Mouse (Mus musculus) brain, embryonic 14.5 days (tissue): ENCODE data around the gene Vma21. TPM values are rescaled to one million over a fixed set of nuclear protein-coding genes. Genes with fewer than 3 reads are reported as not detected.
A peak's percentile ranks its signal among the peaks of the same experiment; 100 is the strongest.

Experiments
- DNase-seq: peaks from one replicate; pipeline ENCODE4 v3.0.0-alpha.2; 2011; ENCODE audit warnings: low read depth
- CTCF ChIP-seq: fragments of 200-500 bp; IDR thresholded peaks from 2 replicates; pipeline ENCODE4 v1.5.1; 2012; ENCODE audit warnings: inconsistent platforms, mild to moderate bottlenecking, moderate library complexity, borderline replicate concordance; ENCODE audit not compliant: insufficient read depth, insufficient read length; ENCODE audit errors: extremely low read depth
- POLR2A ChIP-seq: fragments of 200-500 bp; IDR thresholded peaks from 2 replicates; pipeline ENCODE4 v1.6.1; 2012; ENCODE audit warnings: mild to moderate bottlenecking, inconsistent platforms, borderline replicate concordance; ENCODE audit not compliant: poor library complexity, insufficient read depth, insufficient read length, severe bottlenecking; ENCODE audit errors: extremely low read depth
- polyA plus RNA-seq: library from polyadenylated mRNA; depleted of rRNA; stranded (reverse); fragments of >200 nt; gene quantifications from 2 replicates; pipeline ENCODE4 v1.2.3, GENCODE M21; 2012; rRNA removed

The Vma21 gene
- polyA plus RNA-seq: 16.2 and 22.7 TPM in 2 replicates

DNA sequence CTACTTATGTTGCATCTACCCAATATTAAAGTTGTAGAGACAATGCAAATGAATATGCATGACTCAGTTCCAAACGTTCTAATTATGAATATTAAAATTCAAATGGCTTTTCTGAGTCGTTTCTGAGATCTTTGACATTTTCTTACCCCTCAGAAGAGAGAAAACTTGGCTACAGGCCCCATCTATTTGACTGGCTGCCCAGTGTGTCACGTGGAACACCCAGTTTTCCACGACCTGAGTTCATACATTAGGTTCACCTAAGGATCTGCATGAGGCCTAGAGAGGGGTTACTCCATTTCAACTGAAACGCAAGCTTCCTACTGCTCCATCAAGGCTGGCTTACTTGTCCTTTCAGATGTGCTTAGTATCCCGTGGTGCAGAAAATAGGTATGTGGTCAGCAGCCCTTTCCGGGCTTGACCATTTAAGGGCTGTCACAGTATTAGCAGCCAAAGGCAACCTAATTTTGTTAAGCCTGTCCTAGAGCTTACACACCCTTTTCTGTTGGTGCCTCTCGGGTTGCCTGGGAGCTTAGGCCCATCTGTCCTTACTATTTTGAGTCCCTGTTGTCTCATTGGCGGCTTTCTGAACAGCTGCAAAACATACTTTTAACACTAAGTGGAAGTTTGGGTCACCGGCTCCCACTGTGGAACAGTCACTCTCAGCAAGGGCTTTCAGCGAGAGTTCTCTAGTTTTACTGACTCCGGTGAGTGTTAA lies at the start of gene Vma21:
Gene Vma21, plus strand, starts transcription at position 294 of the 715 bp plus-strand sequence.
- DNase-seq: no peak
- no peak for TF ChIP-seq POLR2A
- TF ChIP-seq CTCF: no peak

DNA sequence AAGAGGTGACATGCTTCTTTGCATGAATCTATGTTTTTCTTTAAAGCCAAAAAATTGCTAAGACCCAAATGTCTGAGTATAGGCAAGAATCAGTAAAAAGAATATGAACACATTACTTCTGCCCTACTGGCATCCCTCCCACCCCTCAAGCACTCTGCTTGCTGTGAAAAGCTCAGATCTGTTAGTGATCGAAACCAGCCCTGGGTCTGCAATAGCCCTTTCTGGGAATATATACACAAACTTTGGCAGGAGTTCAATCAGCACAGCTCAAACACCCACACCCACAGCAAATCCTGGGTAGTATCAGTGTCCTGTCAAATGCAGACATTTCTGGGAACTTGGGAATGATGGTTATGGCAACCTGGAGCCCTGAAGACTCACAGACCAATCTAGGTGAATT lies 47.8 kb upstream of the Vma21 start:
- DNase-seq: no peak
- TF ChIP-seq CTCF (no peak), POLR2A (no peak)

DNA sequence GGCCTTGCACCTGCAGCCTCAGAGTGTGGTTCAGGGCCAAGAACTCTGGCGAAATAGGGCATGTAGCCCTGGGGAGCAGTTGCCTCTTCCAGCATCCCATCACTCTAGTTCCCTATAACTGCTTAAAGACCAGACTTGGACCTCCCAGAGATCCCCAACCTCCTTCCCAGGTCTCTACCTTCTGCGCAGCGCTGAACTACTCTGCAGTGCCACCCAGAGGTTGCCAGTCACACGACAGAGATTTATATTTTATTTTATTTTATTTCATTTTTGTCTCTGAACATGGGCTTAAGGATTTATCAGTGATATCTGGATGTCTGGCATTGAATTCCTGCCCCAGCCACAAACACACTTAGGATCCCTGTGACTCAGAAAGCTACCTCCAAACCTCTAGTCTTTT lies 24.6 kb upstream of the Vma21 start:
- TF ChIP-seq CTCF (peak; percentile 30; the same call in 1 of the 2 replicates), POLR2A (no peak)
- DNase-seq: peak; percentile 2

DNA sequence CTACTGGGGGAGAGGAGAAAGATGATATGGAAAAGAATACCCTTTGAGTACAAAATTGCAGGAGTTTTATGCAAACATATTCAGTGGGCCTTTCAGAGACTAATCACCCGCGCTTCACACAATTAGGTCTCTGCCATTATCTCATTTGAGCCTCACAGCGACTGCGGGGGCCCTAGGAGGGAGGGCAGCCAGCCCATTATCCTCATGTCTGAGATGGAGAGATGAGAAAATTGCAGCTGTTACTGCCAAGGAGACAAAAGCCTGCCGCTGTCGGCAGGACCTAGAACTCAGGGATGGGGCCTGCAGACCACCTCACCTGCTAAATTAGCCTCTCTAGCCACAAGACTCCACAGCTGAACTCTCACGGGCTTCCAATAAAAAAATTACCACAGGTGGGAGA lies 18.0 kb upstream of the Vma21 start:
- TF ChIP-seq CTCF (no peak), POLR2A (no peak)
- peak; percentile 78 for DNase-seq

DNA sequence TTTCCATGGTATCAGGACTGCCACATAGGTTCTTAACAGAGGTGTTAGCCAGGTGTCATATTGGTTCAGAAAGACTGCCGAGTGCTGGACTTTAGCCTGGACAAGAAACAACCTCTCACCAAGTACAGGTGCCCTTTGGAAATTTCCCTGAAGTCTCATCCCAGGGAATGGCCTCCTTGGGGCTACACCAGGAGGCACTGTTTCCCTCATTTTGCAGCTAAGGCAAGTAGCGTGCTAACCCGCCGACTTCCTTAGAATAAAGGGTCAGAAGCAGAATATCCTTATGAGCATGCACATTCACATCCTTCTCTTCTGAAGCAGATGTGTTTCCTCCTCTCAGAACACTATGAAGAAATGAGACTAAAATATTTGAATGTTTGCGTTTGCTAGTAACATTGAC lies 16.8 kb upstream of the Vma21 start:
- TF ChIP-seq CTCF: peak; percentile 26; the same call in 1 of the 2 replicates
- TF ChIP-seq POLR2A: no peak
- peak; percentile 7 for DNase-seq

DNA sequence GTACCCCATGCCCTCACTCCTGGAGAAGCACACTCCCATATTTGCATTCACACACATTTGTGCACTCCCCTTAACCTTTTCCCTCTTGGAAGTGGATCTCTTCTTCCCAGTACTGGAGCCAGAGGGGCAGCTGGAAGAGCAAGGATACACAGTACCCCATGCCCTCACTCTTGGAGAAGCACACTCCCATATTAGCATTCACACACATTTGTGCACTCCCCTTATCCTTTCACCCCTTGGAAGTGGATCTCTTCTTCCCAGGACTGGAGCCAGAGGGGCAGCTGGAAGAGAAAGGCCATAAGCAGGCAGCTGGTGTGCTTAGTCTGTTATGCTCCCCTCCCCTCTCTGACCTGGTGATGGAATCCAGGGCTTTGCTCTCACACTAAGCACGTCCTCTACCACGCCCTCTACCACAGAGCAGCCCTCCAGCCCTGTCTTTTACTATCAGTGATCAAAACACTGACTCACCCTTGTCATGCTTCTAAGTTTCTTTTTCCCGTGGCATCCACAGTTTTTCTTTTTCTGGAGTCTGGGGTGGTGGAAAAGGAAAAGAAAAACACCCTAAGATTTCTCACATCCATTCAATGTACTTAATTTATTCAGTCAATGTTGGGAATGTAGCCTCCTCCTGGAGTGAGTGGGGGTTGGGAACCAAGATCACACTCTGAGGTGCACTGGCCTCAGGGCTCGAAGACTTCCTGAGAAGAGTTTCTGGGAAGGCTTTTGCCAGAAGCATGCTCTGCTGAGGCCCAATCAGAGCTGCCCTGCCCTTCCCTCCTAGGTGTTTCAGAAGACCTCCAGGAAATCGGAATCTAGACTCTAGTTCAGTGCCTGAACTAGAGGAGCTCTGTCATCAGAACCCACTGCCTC lies 3.5 kb upstream of the Vma21 start:
- TF ChIP-seq CTCF (no peak), POLR2A (no peak)
- DNase-seq: peak; percentile 2

DNA sequence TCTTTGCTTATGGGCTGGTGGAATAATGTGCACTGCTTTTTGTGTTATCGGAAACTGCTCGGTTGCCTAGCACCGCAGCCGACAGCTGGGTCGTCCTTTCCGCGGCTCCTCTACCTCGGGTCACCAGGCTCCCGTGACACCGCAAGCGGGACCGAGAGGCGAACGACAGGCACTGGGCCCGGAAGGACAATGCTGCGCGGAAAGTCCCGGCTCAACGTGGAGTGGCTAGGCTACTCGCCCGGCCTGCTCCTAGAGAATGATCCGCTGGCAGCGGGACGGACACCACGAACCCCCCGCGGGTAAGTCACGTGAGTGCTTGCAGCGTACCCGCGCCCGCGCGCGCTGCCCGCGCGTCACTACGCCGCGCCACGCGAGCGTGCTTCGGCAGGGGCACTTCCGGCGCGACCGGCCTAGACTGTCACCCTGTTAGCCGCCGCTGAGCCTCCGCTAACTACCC lies 705 bp downstream of the Vma21 start:
- peak; percentile 96 for DNase-seq
- no peak for TF ChIP-seq CTCF
- TF ChIP-seq POLR2A: peak; percentile 20; the same call in 1 of the 2 replicates

DNA sequence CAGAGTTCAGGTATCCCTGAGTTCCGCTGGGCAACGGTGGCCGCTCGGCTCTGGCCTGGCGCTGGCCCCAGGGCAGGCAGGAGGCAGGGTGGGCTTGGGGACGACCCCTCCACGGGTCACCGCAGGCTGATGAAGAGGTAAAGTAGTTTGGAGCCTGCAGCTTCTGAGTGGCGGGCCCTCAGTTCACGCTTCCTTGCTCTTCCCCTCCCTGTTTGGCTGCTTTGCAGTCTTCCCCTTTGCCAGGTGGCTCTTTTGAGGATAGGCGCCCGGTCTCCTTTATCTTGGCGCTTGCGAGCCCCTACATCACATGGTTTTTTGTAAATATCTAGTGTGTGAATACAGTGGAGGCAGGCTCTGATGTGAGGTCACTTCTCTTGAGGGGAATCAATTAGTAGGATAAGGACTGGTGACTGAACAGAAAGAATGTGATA lies 1.2 kb downstream of the Vma21 start:
- peak; percentile 36 for DNase-seq
- TF ChIP-seq CTCF: no peak
- TF ChIP-seq POLR2A: no peak

DNA sequence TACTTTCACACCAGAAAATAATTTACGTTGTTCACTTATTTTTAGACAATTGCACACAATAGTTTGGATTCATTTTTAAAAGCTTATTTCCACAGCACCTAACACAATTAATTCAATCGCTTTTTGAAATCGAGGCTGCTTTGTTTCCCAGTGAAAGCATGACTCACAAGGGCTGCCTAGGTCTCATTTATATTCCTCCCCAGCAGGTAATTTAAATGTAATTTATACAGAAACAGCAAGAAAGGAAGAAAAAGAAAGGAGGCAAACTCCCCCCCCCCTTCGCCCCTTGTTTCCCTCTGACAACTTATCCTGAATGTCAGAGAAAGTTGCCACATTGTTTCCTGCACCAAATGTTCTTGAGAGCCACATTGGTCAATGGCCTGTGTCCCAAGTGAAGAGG lies 23.2 kb downstream of the Vma21 start:
- TF ChIP-seq CTCF (no peak), POLR2A (no peak)
- DNase-seq: peak; percentile 60

DNA sequence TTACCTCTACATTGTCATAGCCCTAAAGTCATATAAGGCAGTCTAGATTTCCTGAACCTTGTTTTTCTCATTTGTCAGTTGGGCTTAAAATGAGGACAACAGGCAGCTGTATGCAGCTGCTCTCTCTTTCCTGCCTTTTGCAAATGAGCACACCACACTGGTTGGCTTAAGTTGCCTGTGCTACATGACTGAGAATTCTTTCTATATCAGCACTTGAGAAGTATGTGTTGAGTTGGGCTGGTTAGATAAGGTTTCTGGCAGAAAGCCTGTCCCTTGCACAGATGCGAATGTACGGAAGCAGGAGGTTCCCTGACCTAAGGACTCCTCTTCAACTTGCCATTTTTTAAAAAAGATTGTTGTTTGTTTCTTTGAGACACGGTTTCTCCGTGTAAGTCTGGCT lies 31.0 kb downstream of the Vma21 start:
- DNase-seq: no peak

DNA sequence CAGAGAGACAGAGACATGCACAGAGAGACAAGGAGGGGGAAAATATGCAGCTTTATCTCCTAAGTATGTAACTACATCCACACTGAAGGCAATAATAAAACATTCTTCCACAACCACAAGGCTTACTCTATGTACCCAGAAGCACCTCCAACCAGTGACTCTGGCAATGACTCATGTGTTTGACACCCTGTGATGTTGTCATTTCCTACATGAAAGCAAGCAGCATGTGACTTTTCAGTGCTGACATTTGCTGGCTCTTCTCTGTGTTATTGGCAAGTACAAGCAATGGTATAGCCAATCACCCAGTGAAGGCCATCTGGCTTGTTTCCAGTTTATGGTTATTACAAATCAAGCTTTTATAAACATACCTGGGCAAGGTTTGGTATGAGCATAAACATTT lies 38.1 kb downstream of the Vma21 start:
- no peak for TF ChIP-seq CTCF
- no peak for TF ChIP-seq POLR2A
- DNase-seq: peak; percentile 15

More for the DNA sequence above, 31.0 kb downstream of the Vma21 start:
- no peak for TF ChIP-seq POLR2A
- TF ChIP-seq CTCF: no peak

Other genes with a start within 250 kb of the Vma21 start
- 3.8 and 5.5 TPM in 2 replicates for gene Gpr50, start 152.3 kb upstream of the Vma21 start, polyA plus RNA-seq
- 2.7 and 3.1 TPM in 2 replicates for gene Gm1141, start 105.1 kb downstream of the Vma21 start, polyA plus RNA-seq
- 16.2 and 23.5 TPM in 2 replicates for gene Prrg3, start 146.7 kb downstream of the Vma21 start, polyA plus RNA-seq
- 0.10 and 0.13 TPM in 2 replicates for gene Fate1, start 157.1 kb downstream of the Vma21 start, polyA plus RNA-seq
- 0.19 and 0.33 TPM in 2 replicates for gene Cnga2, start 175.9 kb downstream of the Vma21 start, polyA plus RNA-seq